Mouse (Mus musculus) cerebellum, adult 11 months (tissue): ENCODE measurements around the gene Kat14.
"Not testable (repeated sequence)": the region's sequence is repeated elsewhere in the genome, so short reads cannot be mapped to it uniquely, and the experiment has no call there.

Experiments used
- DNase-seq: peaks from one replicate; pipeline ENCODE4 v3.0.0; 2022

Kat14 gene

GRCm38 (mm10) chr2:144368400-144369019, at the start of gene Kat14, which contains the start of gene Pet117:
Kat14 (plus strand) TSS chr2:144368983.
Pet117 (plus strand) TSS chr2:144368996.
- peak; percentile 89 for DNase-seq

GRCm38 (mm10) chr2:144324218-144324617, 44.6 kb upstream of the Kat14 start:
- no peak for DNase-seq

- DNase-seq, result no peak
Observed at GRCm38 (mm10) chr2:144329451-144329850, 39.3 kb upstream of the Kat14 start.

- DNase-seq, result no peak
Observed at GRCm38 (mm10) chr2:144329937-144330336, 38.8 kb upstream of the Kat14 start.

- no peak for DNase-seq
Observed at GRCm38 (mm10) chr2:144330352-144330959, 38.3 kb upstream of the Kat14 start.

- no peak for DNase-seq
Observed at GRCm38 (mm10) chr2:144330960-144331371, 37.8 kb upstream of the Kat14 start.

- no peak for DNase-seq
Observed at GRCm38 (mm10) chr2:144331401-144332302, 37.1 kb upstream of the Kat14 start, which contains the start of gene Ovol2. Ovol2 (minus strand) TSS chr2:144332146.

- DNase-seq, result no peak
Observed at GRCm38 (mm10) chr2:144332486-144332885, 36.3 kb upstream of the Kat14 start.

GRCm38 (mm10) chr2:144333138-144333842, 35.5 kb upstream of the Kat14 start:
- no peak for DNase-seq

GRCm38 (mm10) chr2:144337230-144337629, 31.6 kb upstream of the Kat14 start:
- no peak for DNase-seq

- no peak for DNase-seq
Observed at GRCm38 (mm10) chr2:144337701-144338100, 31.1 kb upstream of the Kat14 start.

- not testable (repeated sequence) for DNase-seq
Observed at GRCm38 (mm10) chr2:144338149-144338548, 30.6 kb upstream of the Kat14 start.

GRCm38 (mm10) chr2:144343158-144343557, 25.6 kb upstream of the Kat14 start:
- DNase-seq, result no peak

GRCm38 (mm10) chr2:144348525-144348924, 20.3 kb upstream of the Kat14 start:
- DNase-seq, result no peak

- no peak for DNase-seq
Observed at GRCm38 (mm10) chr2:144352843-144353242, 15.9 kb upstream of the Kat14 start.

GRCm38 (mm10) chr2:144369020-144369421, 238 bp downstream of the Kat14 start:
- DNase-seq, result no peak

- DNase-seq, result no peak
Observed at GRCm38 (mm10) chr2:144369511-144369910, 728 bp downstream of the Kat14 start.

- DNase-seq, result no peak
Observed at GRCm38 (mm10) chr2:144371566-144371965, 2.8 kb downstream of the Kat14 start.

GRCm38 (mm10) chr2:144373063-144373462, 4.3 kb downstream of the Kat14 start:
- no peak for DNase-seq

GRCm38 (mm10) chr2:144375063-144375703, 6.4 kb downstream of the Kat14 start:
- DNase-seq, result no peak

GRCm38 (mm10) chr2:144381293-144381692, 12.5 kb downstream of the Kat14 start:
- DNase-seq, result peak; percentile 39

- peak; percentile 19 for DNase-seq
Observed at GRCm38 (mm10) chr2:144381741-144382140, 13.0 kb downstream of the Kat14 start.
